Mouse (Mus musculus): ENCODE data around the gene Tnfaip2.

DNA sequence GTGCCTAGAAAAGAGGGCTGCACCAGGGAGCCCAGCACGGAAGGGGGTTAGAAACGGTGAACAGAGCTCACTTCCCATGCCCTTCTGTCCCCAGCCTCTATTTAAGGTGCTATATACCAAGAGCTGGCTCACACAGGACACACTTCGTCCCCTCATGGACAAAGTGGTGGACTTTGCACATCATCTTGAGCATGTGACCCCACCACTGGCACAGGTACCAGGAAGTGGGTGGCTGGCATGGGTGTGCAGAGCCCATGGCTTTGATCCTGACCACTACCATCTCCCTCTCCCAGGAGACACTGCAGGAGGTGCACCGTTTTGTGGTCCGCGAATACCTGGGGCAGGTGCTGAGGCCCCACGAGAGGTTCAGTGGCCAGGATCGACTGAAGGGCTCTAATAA lies 13.9 kb upstream of the Tnfaip2 start:
- TF ChIP-seq CTCF (IDR thresholded peaks at IDR 0.05) (no peak), EP300 (IDR thresholded peaks at IDR 0.05) (no peak)

Measured in lung, postnatal 0 days (tissue).